Mouse (Mus musculus) spleen, embryonic (tissue): ENCODE data around the gene Casc3.

Source experiments
- CTCF ChIA-PET: fragments of 350-600 bp; sonication (Branson Sonifier 250); formaldehyde crosslinking; loops from one replicate; lab custom pipeline; 2022; lab: Charles Lee

The Casc3 gene

GRCm38 (mm10) chr11:98787691-98788090, 17.0 kb upstream of the Casc3 start:
- CTCF ChIA-PET: interaction anchor here (0.7 to 2.5 kb wide), 6 partner anchors 12 to 125 kb away, joined by 3 to 18 read pairs (median 4); partner anchors contain the start of genes Nr1d1 and Thra

GRCm38 (mm10) chr11:98788139-98788538, 16.6 kb upstream of the Casc3 start:
- CTCF ChIA-PET: interaction anchor here (2.4 kb wide), 1 partner anchor 46 kb away, joined by 11 read pairs; the partner anchor contains the start of gene Thra

- CTCF ChIA-PET: interaction anchor here (0.6 to 2.4 kb wide), 5 partner anchors 10 to 47 kb away, joined by 4 to 14 read pairs (median 10); partner anchors contain the start of gene Thra
These were observed 16.0 kb upstream of the Casc3 start for GRCm38 (mm10) chr11:98788550-98789218.

GRCm38 (mm10) chr11:98789219-98789807, 15.4 kb upstream of the Casc3 start:
- CTCF ChIA-PET: interaction anchor here (0.6 to 1.4 kb wide), 7 partner anchors 15 to 179 kb away, joined by 3 to 10 read pairs (median 7); no protein-coding TSS in a partner anchor

GRCm38 (mm10) chr11:98789824-98790223, 14.9 kb upstream of the Casc3 start:
- CTCF ChIA-PET: interaction anchor here (0.6 to 1.4 kb wide), 6 partner anchors 15 to 179 kb away, joined by 3 to 10 read pairs (median 6); no protein-coding TSS in a partner anchor

GRCm38 (mm10) chr11:98790631-98791205, 14.0 kb upstream of the Casc3 start:
- CTCF ChIA-PET: interaction anchor here (0.6 to 0.7 kb wide), 2 partner anchors 15 to 25 kb away, joined by 6 to 21 read pairs; no protein-coding TSS in a partner anchor

GRCm38 (mm10) chr11:98791448-98791847, 13.3 kb upstream of the Casc3 start:
- CTCF ChIA-PET: no interaction called here

GRCm38 (mm10) chr11:98792081-98792480, 12.6 kb upstream of the Casc3 start:
- CTCF ChIA-PET: no interaction called here

GRCm38 (mm10) chr11:98794469-98795014, 10.2 kb upstream of the Casc3 start:
- CTCF ChIA-PET: interaction anchor here (0.7 kb wide), 1 partner anchor 94 kb away, joined by 15 read pairs; no protein-coding TSS in a partner anchor

- CTCF ChIA-PET: interaction anchor here (0.6 to 1.5 kb wide), 3 partner anchors 8 to 95 kb away, joined by 3 to 15 read pairs (median 4); no protein-coding TSS in a partner anchor
These were observed 9.5 kb upstream of the Casc3 start, which contains the start of gene Msl1 for GRCm38 (mm10) chr11:98795015-98795713. Gene Msl1 (plus strand): TSS chr11:98795516.

GRCm38 (mm10) chr11:98795714-98796514, 8.8 kb upstream of the Casc3 start:
- CTCF ChIA-PET: interaction anchor here (0.6 to 1.5 kb wide), 4 partner anchors 9 to 58 kb away, joined by 3 to 4 read pairs (median 3); no protein-coding TSS in a partner anchor

- CTCF ChIA-PET: interaction anchor here (1.0 to 1.5 kb wide), 4 partner anchors 10 to 55 kb away, joined by 3 to 4 read pairs (median 3); no protein-coding TSS in a partner anchor
These were observed 8.0 kb upstream of the Casc3 start for GRCm38 (mm10) chr11:98796515-98797216.

GRCm38 (mm10) chr11:98797306-98797705, 7.4 kb upstream of the Casc3 start:
- CTCF ChIA-PET: interaction anchor here (1.0 kb wide), 1 partner anchor 56 kb away, joined by 3 read pairs; no protein-coding TSS in a partner anchor

GRCm38 (mm10) chr11:98797909-98798308, 6.8 kb upstream of the Casc3 start:
- CTCF ChIA-PET: interaction anchor here (1.0 kb wide), 1 partner anchor 56 kb away, joined by 3 read pairs; no protein-coding TSS in a partner anchor

- CTCF ChIA-PET: interaction anchor here (0.6 kb wide), 2 partner anchors 19 to 101 kb away, joined by 3 to 7 read pairs; no protein-coding TSS in a partner anchor
These were observed 3.7 kb downstream of the Casc3 start for GRCm38 (mm10) chr11:98808417-98808816.

GRCm38 (mm10) chr11:98809457-98810290, 5.0 kb downstream of the Casc3 start:
- CTCF ChIA-PET: interaction anchor here (0.8 to 1.3 kb wide), 3 partner anchors 13 to 69 kb away, joined by 3 to 4 read pairs (median 3); partner anchors contain the start of gene Thra

- CTCF ChIA-PET: no interaction called here
These were observed 6.0 kb downstream of the Casc3 start for GRCm38 (mm10) chr11:98810686-98811085.
